Mouse (Mus musculus): ENCODE data around the gene Vmn2r24. TPM values are rescaled to one million over a fixed set of nuclear protein-coding genes. Genes with fewer than 3 reads are reported as not detected.

Gene Vmn2r24
- total RNA-seq (2023): not detected

GRCm38 (mm10) chr6:123778579-123778978 is at the start of gene Vmn2r24:
Gene Vmn2r24, plus strand, starts transcription at chr6:123778879.

GRCm38 (mm10) chr6:123853363-123853762 is 74.7 kb downstream of the Vmn2r24 start, which contains the start of gene Vmn2r25:
Gene Vmn2r25, minus strand, starts transcription at chr6:123853463.

Other genes starting within 250 kb of the Vmn2r24 start
- not detected for gene Vmn2r21, start 245.5 kb upstream of the Vmn2r24 start, total RNA-seq (2023)
- not detected for gene Vmn2r22, start 128.2 kb upstream of the Vmn2r24 start, total RNA-seq (2023)
- gene Vmn2r23, start 76.2 kb upstream of the Vmn2r24 start, total RNA-seq (2023): not detected
- gene Vmn2r25, start 74.6 kb downstream of the Vmn2r24 start, total RNA-seq (2023): not detected
- gene Vmn2r26, start 245.7 kb downstream of the Vmn2r24 start, total RNA-seq (2023): 0.06 TPM